Mouse (Mus musculus) liver, embryonic 12.5 days (tissue): Measurements from ENCODE around the gene Furin. TPM values are rescaled to one million over a fixed set of nuclear protein-coding genes. Genes with fewer than 3 reads are reported as not detected.

Experiments
- ATAC-seq: fragments of 200-750 bp; cut with Nextera tagmentation; 2 replicates; pipeline ENCODE4 v1.8.0; 2017; ENCODE audit warnings: moderate number of reproducible peaks, mild to moderate bottlenecking, moderate library complexity
- H3K27ac ChIP-seq: fragments of 300-500 bp; sonication (generic); 2 replicates; pipeline ENCODE4 v1.5.1; 2016; ENCODE audit warnings: mild to moderate bottlenecking
- H3K27me3 ChIP-seq: fragments of 300-500 bp; sonication (generic); replicated peaks from 2 replicates; pipeline ENCODE4 v1.6.1; 2016; ENCODE audit warnings: mild to moderate bottlenecking, moderate library complexity
- H3K36me3 ChIP-seq: fragments of 300-500 bp; sonication (generic); 2 replicates; pipeline ENCODE4 v1.6.1; 2016; ENCODE audit warnings: mild to moderate bottlenecking, moderate library complexity
- H3K4me1 ChIP-seq: fragments of 300-500 bp; sonication (generic); 2 replicates; pipeline ENCODE4 v1.6.1; 2016
- H3K4me2 ChIP-seq: fragments of 300-500 bp; sonication (generic); 2 replicates; pipeline ENCODE4 v1.6.1; 2016; ENCODE audit warnings: mild to moderate bottlenecking, moderate library complexity
- H3K4me3 ChIP-seq: fragments of 300-500 bp; sonication (generic); 2 replicates; pipeline ENCODE4 v1.5.1; 2016; ENCODE audit warnings: mild to moderate bottlenecking, moderate library complexity
- H3K9ac ChIP-seq: fragments of 300-500 bp; sonication (generic); 2 replicates; pipeline ENCODE4 v1.6.1; 2016; ENCODE audit warnings: mild to moderate bottlenecking, moderate library complexity
- H3K9me3 ChIP-seq: fragments of 300-500 bp; sonication (generic); replicated peaks from 2 replicates; pipeline ENCODE4 v1.6.1; 2016; ENCODE audit warnings: mild to moderate bottlenecking, moderate library complexity
- WGBS: fragments of 180-500 bp; shearing (Covaris S2); methylation state at CpG from one replicate; pipeline ENCODE4 v1.1.7; 2016; ENCODE audit not compliant: insufficient replicate concordance; 5-methylcytosine and 5-hydroxymethylcytosine counted together
- polyA plus RNA-seq: library from polyadenylated mRNA; unstranded; fragments of >200 nt; fragmentation: Nextera tagmentation; extraction: Ambion mirVana; gene quantifications from 2 replicates; pipeline ENCODE4 v1.2.1, GENCODE M21; 2016

Furin gene
- 5.6 and 5.9 TPM in 2 replicates for polyA plus RNA-seq

- H3K4me1 ChIP-seq: peaks cover 38% of the 10 kb centered on the region
- H3K36me3 ChIP-seq: no peaks in the 10 kb centered on the region
- H3K4me2 ChIP-seq: no peak within 1 kb of the TSS
- no peak within 1 kb of the TSS for H3K27ac ChIP-seq
- 54% methylated on average over 9 of the region's 9 CpGs for WGBS
- peaks cover 85% of the 10 kb centered on the region for H3K27me3 ChIP-seq
- no peak within 1 kb of the TSS for H3K9ac ChIP-seq
- no peak for ATAC-seq
- H3K4me3 ChIP-seq: no peak within 1 kb of the TSS
- H3K9me3 ChIP-seq: no peaks in the 10 kb centered on the region
Observed at GRCm38 (mm10) chr7:80405188-80405695, at the start of gene Furin. Gene Furin, minus strand, starts transcription at chr7:80405436.

- no peak overlapping the region for H3K27ac ChIP-seq
- WGBS: 81% methylated on average over 2 of the region's 2 CpGs
- H3K9ac ChIP-seq: no peak overlapping the region
- ATAC-seq: no peak
- H3K9me3 ChIP-seq: no peaks in the 10 kb centered on the region
- no peak overlapping the region for H3K4me2 ChIP-seq
- no peak overlapping the region for H3K4me3 ChIP-seq
- H3K27me3 ChIP-seq: no peaks in the 10 kb centered on the region
- H3K36me3 ChIP-seq: peaks cover 81% of the 10 kb centered on the region
- H3K4me1 ChIP-seq: peaks cover 21% of the 10 kb centered on the region
Observed at GRCm38 (mm10) chr7:80454786-80455185, 49.5 kb upstream of the Furin start.

- H3K27ac ChIP-seq: no peak overlapping the region
- H3K4me2 ChIP-seq: no peak overlapping the region
- peaks cover 73% of the 10 kb centered on the region for H3K36me3 ChIP-seq
- no peak overlapping the region for H3K4me3 ChIP-seq
- no peaks in the 10 kb centered on the region for H3K27me3 ChIP-seq
- WGBS: 76% methylated on average over 5 of the region's 5 CpGs
- no peak for ATAC-seq
- no peaks in the 10 kb centered on the region for H3K9me3 ChIP-seq
- no peak overlapping the region for H3K9ac ChIP-seq
- H3K4me1 ChIP-seq: peaks cover 29% of the 10 kb centered on the region
Observed at GRCm38 (mm10) chr7:80453997-80454396, 48.8 kb upstream of the Furin start.

GRCm38 (mm10) chr7:80453121-80453520, 47.9 kb upstream of the Furin start:
- 91% methylated on average over 3 of the region's 3 CpGs for WGBS
- H3K36me3 ChIP-seq: peaks cover 64% of the 10 kb centered on the region
- no peak overlapping the region for H3K4me3 ChIP-seq
- no peak overlapping the region for H3K27ac ChIP-seq
- peaks cover 38% of the 10 kb centered on the region for H3K4me1 ChIP-seq
- ATAC-seq: no peak
- H3K9me3 ChIP-seq: no peaks in the 10 kb centered on the region
- H3K27me3 ChIP-seq: no peaks in the 10 kb centered on the region
- H3K9ac ChIP-seq: no peak overlapping the region
- H3K4me2 ChIP-seq: no peak overlapping the region

GRCm38 (mm10) chr7:80452241-80452640, 47.0 kb upstream of the Furin start:
- H3K27ac ChIP-seq: peak overlapping the region; percentile 62
- ATAC-seq: no peak; the same call in 1 of the 2 replicates
- H3K4me1 ChIP-seq: peaks cover 43% of the 10 kb centered on the region
- no peak overlapping the region for H3K4me2 ChIP-seq
- peaks cover 55% of the 10 kb centered on the region for H3K36me3 ChIP-seq
- H3K9ac ChIP-seq: no peak overlapping the region
- no peaks in the 10 kb centered on the region for H3K27me3 ChIP-seq
- 84% methylated on average over 5 of the region's 5 CpGs for WGBS
- no peaks in the 10 kb centered on the region for H3K9me3 ChIP-seq
- H3K4me3 ChIP-seq: no peak overlapping the region

GRCm38 (mm10) chr7:80451550-80452232, 46.5 kb upstream of the Furin start:
- Histone ChIP-seq H3K36me3 (peaks cover 50% of the 10 kb centered on the region), H3K27me3 (no peaks in the 10 kb centered on the region), H3K9ac (no peak overlapping the region), H3K27ac (peak overlapping the region; percentile 62), H3K4me1 (peaks cover 48% of the 10 kb centered on the region), H3K4me2 (no peak overlapping the region), H3K4me3 (no peak overlapping the region), H3K9me3 (no peaks in the 10 kb centered on the region)
- peak; percentile 42 for ATAC-seq
- WGBS: 72% methylated on average over 3 of the region's 3 CpGs

- no peak for ATAC-seq
- no peaks in the 10 kb centered on the region for H3K27me3 ChIP-seq
- no peak overlapping the region; the same call in 1 of the 2 replicates for H3K4me2 ChIP-seq
- peaks cover 37% of the 10 kb centered on the region for H3K36me3 ChIP-seq
- peak overlapping the region; percentile 28 for H3K27ac ChIP-seq
- 43% methylated on average over 4 of the region's 4 CpGs for WGBS
- H3K9ac ChIP-seq: no peak overlapping the region
- H3K4me3 ChIP-seq: no peak overlapping the region
- no peaks in the 10 kb centered on the region for H3K9me3 ChIP-seq
- H3K4me1 ChIP-seq: peaks cover 54% of the 10 kb centered on the region
Observed at GRCm38 (mm10) chr7:80450354-80450753, 45.1 kb upstream of the Furin start.

GRCm38 (mm10) chr7:80449620-80450091, 44.4 kb upstream of the Furin start:
- 20% methylated on average over 6 of the region's 6 CpGs for WGBS
- H3K4me1 ChIP-seq: peaks cover 61% of the 10 kb centered on the region
- no peak overlapping the region for H3K9ac ChIP-seq
- H3K4me3 ChIP-seq: no peak overlapping the region
- no peak for ATAC-seq
- H3K27ac ChIP-seq: peak overlapping the region; percentile 28; the same call in 1 of the 2 replicates
- no peaks in the 10 kb centered on the region for H3K9me3 ChIP-seq
- peak overlapping the region; percentile 16 for H3K4me2 ChIP-seq
- no peaks in the 10 kb centered on the region for H3K27me3 ChIP-seq
- H3K36me3 ChIP-seq: peaks cover 30% of the 10 kb centered on the region

- peaks cover 82% of the 10 kb centered on the region for H3K4me1 ChIP-seq
- H3K9ac ChIP-seq: no peak overlapping the region
- no peaks in the 10 kb centered on the region for H3K27me3 ChIP-seq
- peak; percentile 78 for ATAC-seq
- peak overlapping the region; percentile 35 for H3K4me2 ChIP-seq
- H3K4me3 ChIP-seq: no peak overlapping the region
- H3K36me3 ChIP-seq: peaks cover 8% of the 10 kb centered on the region
- peak overlapping the region; percentile 38; the same call in 1 of the 2 replicates for H3K27ac ChIP-seq
- no peaks in the 10 kb centered on the region for H3K9me3 ChIP-seq
- 39% methylated on average over 8 of the region's 8 CpGs for WGBS
Observed at GRCm38 (mm10) chr7:80447336-80447735, 42.1 kb upstream of the Furin start.

GRCm38 (mm10) chr7:80446221-80446878, 41.1 kb upstream of the Furin start:
- peak overlapping the region; percentile 85 for H3K27ac ChIP-seq
- no peaks in the 10 kb centered on the region for H3K9me3 ChIP-seq
- H3K4me1 ChIP-seq: peaks cover 87% of the 10 kb centered on the region
- H3K9ac ChIP-seq: peak overlapping the region; percentile 55; the same call in 1 of the 2 replicates
- 64% methylated on average over 7 of the region's 7 CpGs for WGBS
- no peaks in the 10 kb centered on the region for H3K36me3 ChIP-seq
- peak overlapping the region; percentile 52; the same call in 1 of the 2 replicates for H3K4me2 ChIP-seq
- ATAC-seq: no peak
- no peak overlapping the region for H3K4me3 ChIP-seq
- H3K27me3 ChIP-seq: no peaks in the 10 kb centered on the region

- 7% methylated on average over 6 of the region's 6 CpGs for WGBS
- H3K4me3 ChIP-seq: peak overlapping the region; percentile 2; the same call in 1 of the 2 replicates
- no peaks in the 10 kb centered on the region for H3K9me3 ChIP-seq
- peaks cover 81% of the 10 kb centered on the region for H3K4me1 ChIP-seq
- no peaks in the 10 kb centered on the region; the same call in 1 of the 2 replicates for H3K27me3 ChIP-seq
- H3K36me3 ChIP-seq: no peaks in the 10 kb centered on the region
- peak overlapping the region; percentile 85 for H3K27ac ChIP-seq
- ATAC-seq: peak; percentile 83
- peak overlapping the region; percentile 52 for H3K4me2 ChIP-seq
- H3K9ac ChIP-seq: peak overlapping the region; percentile 55
Observed at GRCm38 (mm10) chr7:80445492-80445891, 40.3 kb upstream of the Furin start.
